Mouse (Mus musculus) thymus, adult 2 months (tissue): ENCODE data around the gene 4930503B20Rik. TPM values are rescaled to one million over a fixed set of nuclear protein-coding genes. Genes with fewer than 3 reads are reported as not detected.

ENCODE experiments used
- DNase-seq: peaks from one replicate; pipeline ENCODE4 v3.0.0; 2021
- H3K27ac ChIP-seq: fragments of 200-500 bp; 2 replicates; pipeline ENCODE4 v1.5.1; 2012; ENCODE audit warnings: low read length, control low read depth; ENCODE audit not compliant: control insufficient read depth, insufficient read depth
- H3K27me3 ChIP-seq: fragments of 200-500 bp; 2 replicates; pipeline ENCODE4 v1.6.1; 2012; ENCODE audit warnings: mild to moderate bottlenecking, low read length, moderate library complexity, mixed read lengths; ENCODE audit not compliant: control insufficient read depth, insufficient read depth
- H3K36me3 ChIP-seq: fragments of 200-500 bp; 2 replicates; pipeline ENCODE4 v1.6.1; 2012; ENCODE audit warnings: mild to moderate bottlenecking, low read length, moderate library complexity; ENCODE audit not compliant: control insufficient read depth, insufficient read depth
- H3K4me1 ChIP-seq: fragments of 200-500 bp; replicated peaks from 2 replicates; pipeline ENCODE4 v1.6.1; 2012; ENCODE audit warnings: low read length; ENCODE audit not compliant: control insufficient read depth, insufficient read depth
- H3K4me3 ChIP-seq: fragments of 200-500 bp; 2 replicates; pipeline ENCODE4 v1.5.1; 2012; ENCODE audit warnings: mild to moderate bottlenecking, low read length, control low read depth, moderate library complexity; ENCODE audit not compliant: control insufficient read depth, insufficient read depth
- CTCF ChIP-seq: fragments of 200-500 bp; IDR thresholded peaks from 2 replicates; pipeline ENCODE4 v1.5.1; 2012; ENCODE audit warnings: mild to moderate bottlenecking, control low read depth, low read length, moderate library complexity, borderline replicate concordance; ENCODE audit not compliant: control insufficient read depth, poor library complexity, insufficient read depth; ENCODE audit errors: extremely low read depth
- POLR2A ChIP-seq: fragments of 200-500 bp; IDR thresholded peaks from 2 replicates; pipeline ENCODE4 v1.6.1; 2012; ENCODE audit warnings: mild to moderate bottlenecking, low read length, control low read depth, moderate library complexity; ENCODE audit not compliant: control insufficient read depth, poor library complexity, insufficient read depth; ENCODE audit errors: extremely low read depth
- WGBS: fragments of 180-500 bp; shearing (Covaris S2); methylation state at CpG from one replicate; pipeline ENCODE4 v1.1.7; 2018; 5-methylcytosine and 5-hydroxymethylcytosine counted together
- polyA plus RNA-seq: library from polyadenylated mRNA; depleted of rRNA; stranded (reverse); fragments of >200 nt; gene quantifications from 2 replicates; pipeline ENCODE4 v1.2.3, GENCODE M21; 2012

4930503B20Rik gene
- polyA plus RNA-seq, 1 experiment, result 0.05 TPM

DNA sequence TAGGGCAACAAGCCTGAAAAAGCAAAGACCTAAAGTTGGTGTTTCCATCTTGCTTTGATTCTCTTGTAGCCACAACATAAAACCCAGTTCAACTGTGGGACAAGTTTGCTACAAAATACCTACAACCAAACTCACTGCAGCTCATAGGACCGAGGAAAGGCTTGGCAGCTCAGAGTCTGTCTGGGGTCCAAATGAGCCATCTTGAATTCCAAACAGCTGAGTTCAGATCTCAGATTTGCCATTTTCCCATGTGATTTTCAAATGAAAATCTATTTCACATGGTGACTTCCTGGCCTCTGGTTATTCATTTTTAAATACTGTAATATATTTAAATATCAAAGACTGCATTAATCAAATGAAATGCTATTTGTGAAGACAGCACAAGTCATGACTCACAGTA, 24.0 kb upstream of the 4930503B20Rik start:
- Histone ChIP-seq H3K36me3 (no peaks in the 10 kb centered on the region), H3K27ac (no peak overlapping the region), H3K27me3 (no peaks in the 10 kb centered on the region), H3K4me3 (no peak overlapping the region), H3K4me1 (no peaks in the 10 kb centered on the region)
- no peak for TF ChIP-seq CTCF
- TF ChIP-seq POLR2A, result no peak
- no peak for DNase-seq
- whole genome bisulfite sequencing, result 98% methylated on average over 1 of the region's 1 CpGs

DNA sequence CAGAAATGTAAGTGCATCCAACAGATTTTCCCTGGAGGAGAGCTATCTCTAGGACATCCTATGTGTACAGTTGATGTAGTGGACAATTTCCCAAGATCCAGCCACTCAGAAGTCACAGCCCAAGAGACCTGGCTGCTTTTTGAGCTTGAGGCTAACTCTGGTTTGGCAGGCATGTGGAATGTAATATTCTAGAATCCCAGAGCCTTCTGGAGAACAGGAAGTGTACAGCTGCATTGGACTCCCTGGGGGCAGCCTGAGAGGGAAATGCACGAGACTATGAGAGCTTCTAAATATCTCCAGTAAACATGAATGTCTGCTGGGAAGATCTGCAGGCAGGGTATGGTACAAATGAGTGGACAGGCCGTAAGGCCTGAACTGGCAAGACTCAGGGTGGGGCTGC, 20.0 kb upstream of the 4930503B20Rik start:
- no peak for DNase-seq
- H3K4me1 ChIP-seq, result no peaks in the 10 kb centered on the region
- TF ChIP-seq POLR2A, result no peak
- TF ChIP-seq CTCF, result no peak
- 96% methylated on average over 2 of the region's 2 CpGs for WGBS
- no peaks in the 10 kb centered on the region for H3K27me3 ChIP-seq
- no peak overlapping the region for H3K27ac ChIP-seq
- H3K4me3 ChIP-seq, result no peak overlapping the region
- H3K36me3 ChIP-seq, result no peaks in the 10 kb centered on the region

- DNase-seq, result no peak
- H3K27ac ChIP-seq, result no peak overlapping the region
- H3K4me1 ChIP-seq, result no peaks in the 10 kb centered on the region
- H3K27me3 ChIP-seq, result no peaks in the 10 kb centered on the region
- H3K36me3 ChIP-seq, result no peaks in the 10 kb centered on the region
- 86% methylated on average over 7 of the region's 7 CpGs for WGBS
- TF ChIP-seq POLR2A (no peak), CTCF (no peak)
- no peak overlapping the region for H3K4me3 ChIP-seq
Measured at GRCm38 (mm10) chr3:146661907-146662306, 10.8 kb upstream of the 4930503B20Rik start.

DNA sequence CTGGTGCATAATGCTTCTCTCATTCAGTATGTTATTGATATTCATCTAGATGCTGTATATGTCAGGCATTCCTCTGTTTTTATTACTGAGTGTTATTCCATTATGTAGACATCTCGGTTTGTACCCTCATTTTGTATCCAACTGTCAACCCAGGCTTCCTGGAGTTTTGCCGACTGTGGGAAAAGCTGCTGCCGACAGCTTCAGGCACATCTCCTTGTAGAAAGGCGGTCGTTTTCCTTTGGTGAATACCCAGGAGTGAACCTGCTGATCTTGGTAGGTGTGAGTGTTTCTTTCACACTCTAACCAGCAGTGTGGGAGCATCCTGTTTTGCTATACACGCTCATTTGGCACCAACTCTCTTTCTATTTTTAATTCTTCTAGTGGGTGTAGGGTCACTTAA, 9.9 kb upstream of the 4930503B20Rik start:
- Histone ChIP-seq H3K4me1 (no peaks in the 10 kb centered on the region), H3K27me3 (no peaks in the 10 kb centered on the region), H3K36me3 (no peaks in the 10 kb centered on the region), H3K4me3 (no peak overlapping the region), H3K27ac (no peak overlapping the region)
- no peak for TF ChIP-seq POLR2A
- TF ChIP-seq CTCF, result no peak
- 85% methylated on average over 6 of the region's 6 CpGs for WGBS
- no peak for DNase-seq

GRCm38 (mm10) chr3:146659321-146659720, 8.2 kb upstream of the 4930503B20Rik start:
- H3K4me3 ChIP-seq, result no peak overlapping the region
- DNase-seq, result no peak
- WGBS, result 98% methylated on average over 5 of the region's 5 CpGs

GRCm38 (mm10) chr3:146658061-146658639, 7.0 kb upstream of the 4930503B20Rik start:
- Histone ChIP-seq H3K4me1 (no peaks in the 10 kb centered on the region), H3K4me3 (no peak overlapping the region), H3K36me3 (no peaks in the 10 kb centered on the region), H3K27me3 (no peaks in the 10 kb centered on the region), H3K27ac (no peak overlapping the region)
- TF ChIP-seq POLR2A (no peak), CTCF (no peak)
- DNase-seq, result no peak
- 93% methylated on average over 1 of the region's 1 CpGs for WGBS

More at GRCm38 (mm10) chr3:146659321-146659720, 8.2 kb upstream of the 4930503B20Rik start:
- Histone ChIP-seq H3K27ac (no peak overlapping the region), H3K4me1 (no peaks in the 10 kb centered on the region), H3K36me3 (no peaks in the 10 kb centered on the region), H3K27me3 (no peaks in the 10 kb centered on the region)
- TF ChIP-seq CTCF, result no peak
- TF ChIP-seq POLR2A, result no peak

DNA sequence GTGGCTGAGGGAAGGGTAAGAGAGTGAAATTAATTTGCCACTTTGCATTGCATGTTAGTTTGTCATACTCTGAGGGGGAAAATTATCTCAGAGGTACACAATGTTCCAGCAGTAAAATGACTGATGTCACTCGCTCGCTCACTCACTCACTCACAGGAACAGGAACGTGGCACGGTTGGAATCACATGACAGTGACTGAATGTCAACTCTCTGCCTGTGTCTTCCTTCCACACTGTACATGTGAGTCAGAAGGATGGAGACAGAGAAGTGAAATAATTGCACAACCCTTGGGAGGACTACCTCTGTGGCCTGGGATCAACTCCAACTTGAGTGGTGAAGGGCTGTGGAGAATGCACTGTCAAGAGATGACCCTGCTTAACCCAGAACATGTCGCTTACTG, 6.3 kb upstream of the 4930503B20Rik start:
- no peaks in the 10 kb centered on the region for H3K36me3 ChIP-seq
- TF ChIP-seq CTCF, result no peak
- no peaks in the 10 kb centered on the region for H3K4me1 ChIP-seq
- no peak overlapping the region for H3K4me3 ChIP-seq
- DNase-seq, result no peak
- H3K27me3 ChIP-seq, result no peaks in the 10 kb centered on the region
- 94% methylated on average over 5 of the region's 5 CpGs for WGBS
- H3K27ac ChIP-seq, result no peak overlapping the region
